Mouse (Mus musculus): ENCODE data around the gene Pygo2. TPM values are rescaled to one million over a fixed set of nuclear protein-coding genes. Genes with fewer than 3 reads are reported as not detected.
A peak's percentile ranks its signal among the peaks of the same experiment; 100 is the strongest.

The Pygo2 gene
- total RNA-seq, 2 experiments from 2014 or later, result 9.5 to 10.1 TPM

- intact Hi-C loops (cut with DNase I), result no loop called here
- peak; percentile 76 for DNase-seq
- peak overlapping the region; percentile 95 for H3K27ac ChIP-seq
- no peak for TF ChIP-seq CTCF (IDR thresholded peaks at IDR 0.05)
- H3K4me3 ChIP-seq, result peak overlapping the region; percentile 70
These were observed 42.4 kb upstream of the Pygo2 start for GRCm38 (mm10) chr3:89387632-89388031.

GRCm38 (mm10) chr3:89388134-89388881 is 41.7 kb upstream of the Pygo2 start:
- Histone ChIP-seq H3K4me3 (peak overlapping the region; percentile 70), H3K27ac (peak overlapping the region; percentile 95)
- intact Hi-C loops (cut with DNase I), result no loop called here
- DNase-seq, result peak; percentile 94
- no peak for TF ChIP-seq CTCF (IDR thresholded peaks at IDR 0.05)

- no peak for DNase-seq
- Histone ChIP-seq H3K27ac (peak overlapping the region; percentile 95), H3K4me3 (peak overlapping the region; percentile 82)
- intact Hi-C loops (cut with DNase I), result no loop called here
- no peak for TF ChIP-seq CTCF (IDR thresholded peaks at IDR 0.05)
These were observed 40.9 kb upstream of the Pygo2 start for GRCm38 (mm10) chr3:89388901-89389740.

- TF ChIP-seq CTCF (IDR thresholded peaks at IDR 0.05), result no peak
- peak overlapping the region; percentile 82 for H3K4me3 ChIP-seq
- peak; percentile 78 for DNase-seq
- peak overlapping the region; percentile 95 for H3K27ac ChIP-seq
- intact Hi-C loops (cut with DNase I), result no loop called here
These were observed 39.9 kb upstream of the Pygo2 start for GRCm38 (mm10) chr3:89390111-89390515.

GRCm38 (mm10) chr3:89390699-89391662 is 39.0 kb upstream of the Pygo2 start:
- intact Hi-C loops (cut with DNase I), result no loop called here
- Histone ChIP-seq H3K27ac (peak overlapping the region; percentile 95), H3K4me3 (peak overlapping the region; percentile 82)
- TF ChIP-seq CTCF (IDR thresholded peaks at IDR 0.05), result no peak
- peak; percentile 59 for DNase-seq

GRCm38 (mm10) chr3:89391663-89392511 is 38.1 kb upstream of the Pygo2 start:
- DNase-seq, result peak; percentile 89
- intact Hi-C loops (cut with DNase I), result no loop called here
- Histone ChIP-seq H3K27ac (peak overlapping the region; percentile 95), H3K4me3 (peak overlapping the region; percentile 82)
- 0 out of 2 replicates have a peak, but pooled peaks have one; percentile 1 for TF ChIP-seq CTCF (IDR thresholded peaks at IDR 0.05)

GRCm38 (mm10) chr3:89392871-89393311 is 37.1 kb upstream of the Pygo2 start:
- TF ChIP-seq CTCF (IDR thresholded peaks at IDR 0.05), result no peak
- Histone ChIP-seq H3K27ac (peak overlapping the region; percentile 95), H3K4me3 (peak overlapping the region; percentile 82)
- peak; percentile 73 for DNase-seq
- intact Hi-C loops (cut with DNase I), result no loop called here

GRCm38 (mm10) chr3:89393605-89394004 is 36.4 kb upstream of the Pygo2 start:
- Histone ChIP-seq H3K4me3 (peak overlapping the region; percentile 82), H3K27ac (peak overlapping the region; percentile 95)
- no peak for TF ChIP-seq CTCF (IDR thresholded peaks at IDR 0.05)
- intact Hi-C loops (cut with DNase I), result loop anchor here (2.0 kb wide), 1 partner anchor 37 kb away; the partner anchor contains the start of gene Pygo2
- DNase-seq, result peak; percentile 100

GRCm38 (mm10) chr3:89394006-89394893 is 35.8 kb upstream of the Pygo2 start, which contains the start of gene Zbtb7b:
Zbtb7b (minus strand) TSS chr3:89394776.
- Histone ChIP-seq H3K4me3 (peak within 1 kb of the TSS; percentile 82), H3K27ac (peak within 1 kb of the TSS; percentile 95)
- peak; percentile 47 for TF ChIP-seq CTCF (IDR thresholded peaks at IDR 0.05)
- intact Hi-C loops (cut with DNase I), result loop anchor here (2.0 kb wide), 1 partner anchor 37 kb away; the partner anchor contains the start of gene Pygo2
- DNase-seq, result peak; percentile 93

- intact Hi-C loops (cut with DNase I), result loop anchor here (2.0 to 5.0 kb wide), 2 partner anchors 36 to 92 kb away; partner anchors contain the start of gene Pygo2
These were observed 35.1 kb upstream of the Pygo2 start for GRCm38 (mm10) chr3:89394894-89395256.

More at GRCm38 (mm10) chr3:89394894-89395256, 35.1 kb upstream of the Pygo2 start:
- TF ChIP-seq CTCF (IDR thresholded peaks at IDR 0.05), result no peak
- Histone ChIP-seq H3K27ac (peak overlapping the region; percentile 95), H3K4me3 (peak overlapping the region; percentile 82)
- peak; percentile 91 for DNase-seq

All from gastrocnemius, adult 2 months (tissue).